Mouse (Mus musculus): Measurements from ENCODE around the gene Ms4a4b. TPM values are rescaled to one million over a fixed set of nuclear protein-coding genes. Genes with fewer than 3 reads are reported as not detected.
"Not testable (repeated sequence)": the region's sequence is repeated elsewhere in the genome, so short reads cannot be mapped to it uniquely, and the experiment has no call there.

Ms4a4b gene
- polyA plus RNA-seq, 1 experiment from 2014 or later = not detected

GRCm38 (mm10) chr19:11494519-11494918, 51.2 kb downstream of the Ms4a4b start:
- 89% methylated on average over 3 of the region's 3 CpGs for WGBS
- no peaks in the 10 kb centered on the region for H3K9me3 ChIP-seq (ENCODE audit: control insufficient read depth, low read length)
- H3K27me3 ChIP-seq (ENCODE audit: control insufficient read depth, insufficient read depth, low read length) = no peaks in the 10 kb centered on the region
- DNase-seq (ENCODE audit: low spot score) (no peak), ATAC-seq (ENCODE audit: insufficient read depth, low FRiP score, low TSS enrichment) (no peak)
- no peak overlapping the region for H3K27ac ChIP-seq (ENCODE audit: low read depth, low read length)
- no peaks in the 10 kb centered on the region for H3K4me1 ChIP-seq (ENCODE audit: control insufficient read depth, insufficient read depth, low read length)
- no peak overlapping the region for H3K9ac ChIP-seq (ENCODE audit: low read length)
- H3K36me3 ChIP-seq (ENCODE audit: control insufficient read depth, insufficient read depth, low read length) = no peaks in the 10 kb centered on the region
- no peak overlapping the region for H3K4me3 ChIP-seq (ENCODE audit: low read depth, low read length)
- H3K4me2 ChIP-seq (ENCODE audit: low read depth) = no peak overlapping the region

GRCm38 (mm10) chr19:11496361-11496760, 53.0 kb downstream of the Ms4a4b start:
- DNase-seq (ENCODE audit: low spot score) (no peak), ATAC-seq (ENCODE audit: insufficient read depth, low FRiP score, low TSS enrichment) (no peak)
- Histone ChIP-seq H3K27me3 (ENCODE audit: control insufficient read depth, insufficient read depth, low read length) (no peaks in the 10 kb centered on the region), H3K9me3 (ENCODE audit: control insufficient read depth, low read length) (no peaks in the 10 kb centered on the region), H3K4me2 (ENCODE audit: low read depth) (no peak overlapping the region), H3K4me1 (ENCODE audit: control insufficient read depth, insufficient read depth, low read length) (no peaks in the 10 kb centered on the region), H3K27ac (ENCODE audit: low read depth, low read length) (no peak overlapping the region), H3K36me3 (ENCODE audit: control insufficient read depth, insufficient read depth, low read length) (no peaks in the 10 kb centered on the region), H3K4me3 (ENCODE audit: low read depth, low read length) (no peak overlapping the region), H3K9ac (ENCODE audit: low read length) (no peak overlapping the region)
- 88% methylated on average over 6 of the region's 6 CpGs for WGBS

GRCm38 (mm10) chr19:11497300-11497699, 53.9 kb downstream of the Ms4a4b start:
- 79% methylated on average over 1 of the region's 1 CpGs for WGBS
- H3K4me3 ChIP-seq (ENCODE audit: low read depth, low read length); H3K9ac ChIP-seq (ENCODE audit: low read length); H3K4me2 ChIP-seq (ENCODE audit: low read depth); ATAC-seq (ENCODE audit: insufficient read depth, low FRiP score, low TSS enrichment); DNase-seq (ENCODE audit: low spot score); H3K27ac ChIP-seq (ENCODE audit: low read depth, low read length); H3K9me3 ChIP-seq (ENCODE audit: control insufficient read depth, low read length); H3K27me3 ChIP-seq (ENCODE audit: control insufficient read depth, insufficient read depth, low read length); H3K4me1 ChIP-seq (ENCODE audit: control insufficient read depth, insufficient read depth, low read length); H3K36me3 ChIP-seq (ENCODE audit: control insufficient read depth, insufficient read depth, low read length): not testable (repeated sequence)

GRCm38 (mm10) chr19:11500796-11501195, 57.4 kb downstream of the Ms4a4b start:
- Histone ChIP-seq H3K4me1 (ENCODE audit: control insufficient read depth, insufficient read depth, low read length) (no peaks in the 10 kb centered on the region), H3K9me3 (ENCODE audit: control insufficient read depth, low read length) (no peaks in the 10 kb centered on the region), H3K36me3 (ENCODE audit: control insufficient read depth, insufficient read depth, low read length) (no peaks in the 10 kb centered on the region), H3K4me2 (ENCODE audit: low read depth) (no peak overlapping the region), H3K9ac (ENCODE audit: low read length) (no peak overlapping the region), H3K27me3 (ENCODE audit: control insufficient read depth, insufficient read depth, low read length) (no peaks in the 10 kb centered on the region), H3K27ac (ENCODE audit: low read depth, low read length) (no peak overlapping the region), H3K4me3 (ENCODE audit: low read depth, low read length) (no peak overlapping the region)
- 93% methylated on average over 1 of the region's 1 CpGs for WGBS
- DNase-seq (ENCODE audit: low spot score) = no peak
- ATAC-seq (ENCODE audit: insufficient read depth, low FRiP score, low TSS enrichment) = no peak

GRCm38 (mm10) chr19:11501326-11501725, 58.0 kb downstream of the Ms4a4b start:
- ATAC-seq (ENCODE audit: insufficient read depth, low FRiP score, low TSS enrichment) = no peak
- 84% methylated on average over 4 of the region's 4 CpGs for WGBS
- H3K9ac ChIP-seq (ENCODE audit: low read length) = no peak overlapping the region

GRCm38 (mm10) chr19:11504857-11505256, 61.5 kb downstream of the Ms4a4b start:
- H3K9me3 ChIP-seq (ENCODE audit: control insufficient read depth, low read length) = no peaks in the 10 kb centered on the region
- WGBS = 93% methylated on average over 1 of the region's 1 CpGs
- no peaks in the 10 kb centered on the region for H3K36me3 ChIP-seq (ENCODE audit: control insufficient read depth, insufficient read depth, low read length)
- H3K27ac ChIP-seq (ENCODE audit: low read depth, low read length) = no peak overlapping the region
- no peak overlapping the region for H3K4me2 ChIP-seq (ENCODE audit: low read depth)
- no peak overlapping the region for H3K9ac ChIP-seq (ENCODE audit: low read length)
- DNase-seq (ENCODE audit: low spot score) = no peak
- ATAC-seq (ENCODE audit: insufficient read depth, low FRiP score, low TSS enrichment) = no peak
- no peaks in the 10 kb centered on the region for H3K4me1 ChIP-seq (ENCODE audit: control insufficient read depth, insufficient read depth, low read length)
- H3K4me3 ChIP-seq (ENCODE audit: low read depth, low read length) = no peak overlapping the region
- no peaks in the 10 kb centered on the region for H3K27me3 ChIP-seq (ENCODE audit: control insufficient read depth, insufficient read depth, low read length)

More at GRCm38 (mm10) chr19:11501326-11501725, 58.0 kb downstream of the Ms4a4b start:
- H3K4me2 ChIP-seq (ENCODE audit: low read depth) = no peak overlapping the region
- no peaks in the 10 kb centered on the region for H3K27me3 ChIP-seq (ENCODE audit: control insufficient read depth, insufficient read depth, low read length)
- H3K9me3 ChIP-seq (ENCODE audit: control insufficient read depth, low read length) = no peaks in the 10 kb centered on the region
- no peak overlapping the region for H3K27ac ChIP-seq (ENCODE audit: low read depth, low read length)
- no peaks in the 10 kb centered on the region for H3K4me1 ChIP-seq (ENCODE audit: control insufficient read depth, insufficient read depth, low read length)
- H3K4me3 ChIP-seq (ENCODE audit: low read depth, low read length) = no peak overlapping the region
- no peak for DNase-seq (ENCODE audit: low spot score)
- H3K36me3 ChIP-seq (ENCODE audit: control insufficient read depth, insufficient read depth, low read length) = no peaks in the 10 kb centered on the region

GRCm38 (mm10) chr19:11513458-11513857, 70.1 kb downstream of the Ms4a4b start:
- Histone ChIP-seq H3K36me3 (ENCODE audit: control insufficient read depth, insufficient read depth, low read length) (no peaks in the 10 kb centered on the region), H3K4me2 (ENCODE audit: low read depth) (no peak overlapping the region), H3K9me3 (ENCODE audit: control insufficient read depth, low read length) (no peaks in the 10 kb centered on the region), H3K4me3 (ENCODE audit: low read depth, low read length) (no peak overlapping the region), H3K4me1 (ENCODE audit: control insufficient read depth, insufficient read depth, low read length) (no peaks in the 10 kb centered on the region), H3K9ac (ENCODE audit: low read length) (no peak overlapping the region), H3K27ac (ENCODE audit: low read depth, low read length) (no peak overlapping the region), H3K27me3 (ENCODE audit: control insufficient read depth, insufficient read depth, low read length) (no peaks in the 10 kb centered on the region)
- 74% methylated on average over 1 of the region's 1 CpGs for WGBS
- no peak for DNase-seq (ENCODE audit: low spot score)
- ATAC-seq (ENCODE audit: insufficient read depth, low FRiP score, low TSS enrichment) = no peak

GRCm38 (mm10) chr19:11516246-11516645, 72.9 kb downstream of the Ms4a4b start, which contains the start of gene Ms4a6b:
Gene Ms4a6b, plus strand, starts transcription at chr19:11516512.
- Histone ChIP-seq H3K4me2 (ENCODE audit: low read depth) (no peak within 1 kb of the TSS), H3K27ac (ENCODE audit: low read depth, low read length) (no peak within 1 kb of the TSS)
- no peak for DNase-seq (ENCODE audit: low spot score)

More at GRCm38 (mm10) chr19:11516246-11516645, 72.9 kb downstream of the Ms4a4b start, which contains the start of gene Ms4a6b:
- Histone ChIP-seq H3K36me3 (ENCODE audit: control insufficient read depth, insufficient read depth, low read length) (no peaks in the 10 kb centered on the region), H3K27me3 (ENCODE audit: control insufficient read depth, insufficient read depth, low read length) (no peaks in the 10 kb centered on the region), H3K9ac (ENCODE audit: low read length) (no peak within 1 kb of the TSS), H3K4me3 (ENCODE audit: low read depth, low read length) (no peak within 1 kb of the TSS), H3K9me3 (ENCODE audit: control insufficient read depth, low read length) (no peaks in the 10 kb centered on the region), H3K4me1 (ENCODE audit: control insufficient read depth, insufficient read depth, low read length) (no peaks in the 10 kb centered on the region)
- ATAC-seq (ENCODE audit: insufficient read depth, low FRiP score, low TSS enrichment) = no peak

Measured in neural tube, embryonic 11.5 days (tissue).